Mouse (Mus musculus) megakaryocyte, embryonic 14.5 days (primary cell): ENCODE data around the gene Popdc3.

Source experiments
- FLI1 ChIP-seq: IDR thresholded peaks from 2 replicates; pipeline ENCODE4 v1.6.1; 2012; ENCODE audit warnings: low read length, inconsistent platforms, mixed read lengths
- GATA1 ChIP-seq: IDR thresholded peaks from 3 replicates; pipeline ENCODE4 v1.6.1; 2012; ENCODE audit warnings: mixed read lengths, low read length, inconsistent platforms, borderline replicate concordance

DNA sequence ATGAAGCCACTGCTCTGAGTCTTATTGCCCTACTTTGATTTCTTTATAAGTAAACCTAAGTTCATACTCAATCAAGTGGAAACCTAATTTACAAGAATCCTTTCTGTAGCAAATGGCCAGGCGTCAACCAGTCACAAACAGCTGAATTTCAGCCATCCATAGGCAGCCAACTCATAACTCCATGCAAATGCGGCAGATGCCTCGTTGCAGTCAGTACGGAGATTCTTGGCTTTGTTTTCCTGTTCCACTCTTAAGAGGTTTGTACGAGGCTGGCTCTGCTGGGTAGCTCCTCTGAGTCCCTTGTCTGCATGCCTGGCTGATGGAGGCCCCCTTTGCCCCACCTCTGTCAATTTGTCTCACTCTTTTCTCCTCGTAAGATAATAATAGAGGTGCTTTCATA lies 120.6 kb downstream of the Popdc3 start:
- TF ChIP-seq GATA1 (no peak), FLI1 (no peak)
